Mouse (Mus musculus): ENCODE results near the gene Sema3c.

DNA sequence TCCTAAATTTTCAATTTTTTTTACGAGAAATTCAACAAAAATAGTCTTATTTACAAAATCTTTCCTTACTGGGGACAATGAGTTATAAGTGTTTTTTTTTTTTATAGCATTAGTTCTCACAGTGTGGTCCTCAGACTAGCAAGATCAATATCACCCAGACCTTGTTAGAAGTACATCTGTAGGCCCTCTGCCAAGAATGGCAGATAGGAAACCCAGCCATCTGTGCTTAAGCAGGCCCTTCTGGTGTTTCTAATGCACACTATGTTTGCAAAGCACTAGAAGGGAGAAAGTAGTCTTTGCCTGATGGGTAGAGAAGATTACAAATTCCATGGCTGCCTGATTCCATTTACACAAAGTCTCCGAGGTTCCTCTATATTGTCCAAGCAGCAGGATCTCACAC lies 121.3 kb downstream of the Sema3c start:
- TF ChIP-seq POLR2A (IDR thresholded peaks at IDR 0.05; ENCODE audit: borderline replicate concordance, extremely low read depth, low read depth, low read length): no peak
- no peak for TF ChIP-seq CTCF (IDR thresholded peaks at IDR 0.05; ENCODE audit: insufficient read depth, low read length)
